Mouse (Mus musculus): ENCODE measurements around the gene Btg4. TPM values are rescaled to one million over a fixed set of nuclear protein-coding genes. Genes with fewer than 3 reads are reported as not detected.

The Btg4 gene
- not detected in 2 replicates for polyA plus RNA-seq (2016; fragmentation: Nextera tagmentation; extraction: Ambion mirVana)

GRCm38 (mm10) chr9:51060601-51061000, at the start of gene Btg4:
Btg4 (plus strand) TSS chr9:51060901.
- H3K27me3 ChIP-seq = no peaks in the 10 kb centered on the region
- WGBS = 87% methylated on average over 2 of the region's 2 CpGs
- H3K9ac ChIP-seq = no peak within 1 kb of the TSS
- H3K27ac ChIP-seq = no peak within 1 kb of the TSS
- no peaks in the 10 kb centered on the region for H3K4me1 ChIP-seq
- no peaks in the 10 kb centered on the region for H3K36me3 ChIP-seq
- no peak within 1 kb of the TSS for H3K4me3 ChIP-seq
- no peaks in the 10 kb centered on the region for H3K9me3 ChIP-seq
- no peak within 1 kb of the TSS for H3K4me2 ChIP-seq (replicated peaks)
- ATAC-seq (ENCODE audit: insufficient number of reproducible peaks, insufficient read depth, low FRiP score, low TSS enrichment) = no peak

DNA sequence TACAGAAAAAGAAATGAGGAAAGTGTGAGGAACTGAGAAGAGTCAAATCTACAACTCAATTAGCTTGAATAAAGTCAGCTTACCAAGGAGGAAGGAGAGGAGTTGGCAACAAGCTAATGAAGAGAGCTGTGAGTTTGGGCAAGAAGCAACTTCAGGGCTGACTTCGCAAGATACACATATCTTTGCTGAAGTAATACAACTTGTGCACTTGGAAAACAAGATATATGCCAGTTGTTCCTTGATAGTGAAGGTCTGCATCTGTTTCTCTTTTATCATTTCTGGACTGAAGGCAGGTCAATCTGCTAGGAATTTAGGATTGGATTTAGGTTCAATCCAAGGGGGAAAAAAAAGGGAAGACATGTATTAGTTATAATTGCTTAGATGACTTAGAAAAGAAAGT, 47.1 kb upstream of the Btg4 start:
- 89% methylated on average over 1 of the region's 1 CpGs for WGBS
- H3K27ac ChIP-seq = no peak overlapping the region
- no peak overlapping the region for H3K4me2 ChIP-seq (replicated peaks)
- no peak overlapping the region for H3K4me3 ChIP-seq
- H3K9me3 ChIP-seq = no peaks in the 10 kb centered on the region
- no peaks in the 10 kb centered on the region for H3K27me3 ChIP-seq
- no peak for ATAC-seq (ENCODE audit: insufficient number of reproducible peaks, insufficient read depth, low FRiP score, low TSS enrichment)
- no peak overlapping the region for H3K9ac ChIP-seq
- no peaks in the 10 kb centered on the region for H3K4me1 ChIP-seq
- no peaks in the 10 kb centered on the region for H3K36me3 ChIP-seq

GRCm38 (mm10) chr9:51015732-51016131, 45.0 kb upstream of the Btg4 start:
- WGBS = 62% methylated on average over 4 of the region's 4 CpGs
- ATAC-seq (ENCODE audit: insufficient number of reproducible peaks, insufficient read depth, low FRiP score, low TSS enrichment) = no peak
- Histone ChIP-seq H3K27ac (no peak overlapping the region), H3K36me3 (no peaks in the 10 kb centered on the region), H3K4me3 (no peak overlapping the region), H3K4me2 (replicated peaks) (no peak overlapping the region), H3K27me3 (no peaks in the 10 kb centered on the region), H3K9ac (no peak overlapping the region), H3K9me3 (no peaks in the 10 kb centered on the region), H3K4me1 (no peaks in the 10 kb centered on the region)

- 76% methylated on average over 7 of the region's 7 CpGs for WGBS
- no peak overlapping the region for H3K4me3 ChIP-seq
- no peak for ATAC-seq (ENCODE audit: insufficient number of reproducible peaks, insufficient read depth, low FRiP score, low TSS enrichment)
- H3K27me3 ChIP-seq = no peaks in the 10 kb centered on the region
- no peak overlapping the region for H3K4me2 ChIP-seq (replicated peaks)
- no peaks in the 10 kb centered on the region for H3K36me3 ChIP-seq
- H3K4me1 ChIP-seq = no peaks in the 10 kb centered on the region
- H3K9ac ChIP-seq = no peak overlapping the region
- no peak overlapping the region for H3K27ac ChIP-seq
- H3K9me3 ChIP-seq = no peaks in the 10 kb centered on the region
These were observed 41.0 kb upstream of the Btg4 start for GRCm38 (mm10) chr9:51019670-51020069.

- WGBS = 70% methylated on average over 3 of the region's 3 CpGs
- H3K4me1 ChIP-seq = no peaks in the 10 kb centered on the region
These were observed 40.4 kb upstream of the Btg4 start for GRCm38 (mm10) chr9:51020351-51020750.

DNA sequence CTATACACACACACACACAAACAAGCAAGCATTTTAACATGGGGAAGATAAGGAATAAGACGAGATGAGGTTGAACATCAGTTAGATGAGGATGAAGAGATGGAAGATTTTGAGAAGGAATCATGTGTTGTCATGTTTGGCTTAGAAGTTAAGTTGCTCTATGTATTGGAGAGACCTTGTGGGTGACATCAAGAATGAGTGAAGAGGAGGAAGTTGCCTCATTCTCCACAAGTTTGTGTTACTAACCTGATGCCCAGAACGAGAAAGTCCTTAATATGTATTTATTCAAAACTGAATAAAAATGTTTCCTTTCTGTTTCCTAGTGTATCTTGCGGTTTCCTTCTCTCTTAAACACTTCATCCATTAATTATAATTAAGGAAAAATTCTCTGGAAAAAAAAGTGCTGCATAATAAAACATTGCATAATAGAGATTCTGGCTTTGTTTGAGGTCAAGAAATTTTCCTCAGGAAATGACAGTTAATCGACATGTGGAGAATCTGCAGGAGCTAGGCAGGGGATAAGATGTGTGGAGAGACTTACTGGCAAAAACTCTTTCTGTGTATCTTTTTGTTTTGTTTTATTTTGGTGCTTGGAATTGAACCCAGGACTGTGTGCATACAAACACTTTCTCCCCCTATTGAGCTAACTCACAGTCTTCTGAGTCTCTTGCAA, 39.4 kb upstream of the Btg4 start:
- H3K4me3 ChIP-seq = no peak overlapping the region
- no peaks in the 10 kb centered on the region for H3K36me3 ChIP-seq
- H3K27ac ChIP-seq = no peak overlapping the region
- H3K9me3 ChIP-seq = no peaks in the 10 kb centered on the region
- H3K4me1 ChIP-seq = no peaks in the 10 kb centered on the region
- no peak overlapping the region for H3K9ac ChIP-seq
- WGBS = 86% methylated on average over 4 of the region's 4 CpGs
- no peak overlapping the region for H3K4me2 ChIP-seq (replicated peaks)
- H3K27me3 ChIP-seq = no peaks in the 10 kb centered on the region
- ATAC-seq (ENCODE audit: insufficient number of reproducible peaks, insufficient read depth, low FRiP score, low TSS enrichment) = no peak

More at GRCm38 (mm10) chr9:51020351-51020750, 40.4 kb upstream of the Btg4 start:
- no peak overlapping the region for H3K4me2 ChIP-seq (replicated peaks)
- H3K36me3 ChIP-seq = no peaks in the 10 kb centered on the region
- no peak overlapping the region for H3K27ac ChIP-seq
- no peak overlapping the region for H3K9ac ChIP-seq
- ATAC-seq (ENCODE audit: insufficient number of reproducible peaks, insufficient read depth, low FRiP score, low TSS enrichment) = no peak
- H3K9me3 ChIP-seq = no peaks in the 10 kb centered on the region
- no peaks in the 10 kb centered on the region for H3K27me3 ChIP-seq
- H3K4me3 ChIP-seq = no peak overlapping the region

DNA sequence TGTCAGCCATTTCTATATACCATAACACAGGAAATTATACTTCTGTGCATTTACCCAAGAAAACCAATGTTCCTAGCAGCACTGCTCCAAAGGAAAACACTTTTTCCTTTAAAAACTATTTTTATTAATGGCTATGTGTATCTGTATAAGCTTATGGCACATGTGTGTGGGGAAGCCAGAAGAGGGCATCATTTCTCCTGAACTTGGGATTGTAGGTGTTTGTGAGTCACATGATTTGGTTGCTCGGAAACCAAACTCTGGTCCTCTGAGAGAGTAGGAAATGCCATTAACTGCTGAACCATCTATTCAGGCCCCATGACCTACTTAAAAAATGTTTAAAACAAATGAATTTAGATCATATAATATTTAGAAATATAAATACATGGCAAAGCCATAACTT, 33.7 kb upstream of the Btg4 start:
- 77% methylated on average over 1 of the region's 1 CpGs for WGBS
- Histone ChIP-seq H3K9ac (no peak overlapping the region), H3K27me3 (no peaks in the 10 kb centered on the region), H3K27ac (no peak overlapping the region), H3K4me3 (no peak overlapping the region), H3K4me1 (no peaks in the 10 kb centered on the region), H3K4me2 (replicated peaks) (no peak overlapping the region), H3K9me3 (no peaks in the 10 kb centered on the region), H3K36me3 (no peaks in the 10 kb centered on the region)
- ATAC-seq (ENCODE audit: insufficient number of reproducible peaks, insufficient read depth, low FRiP score, low TSS enrichment) = no peak

- ATAC-seq (ENCODE audit: insufficient number of reproducible peaks, insufficient read depth, low FRiP score, low TSS enrichment) = no peak
- WGBS = 48% methylated on average over 1 of the region's 1 CpGs
- Histone ChIP-seq H3K4me1 (no peaks in the 10 kb centered on the region), H3K27me3 (no peaks in the 10 kb centered on the region), H3K9me3 (no peaks in the 10 kb centered on the region), H3K27ac (no peak overlapping the region), H3K9ac (no peak overlapping the region), H3K36me3 (no peaks in the 10 kb centered on the region), H3K4me3 (no peak overlapping the region), H3K4me2 (replicated peaks) (no peak overlapping the region)
These were observed 30.6 kb upstream of the Btg4 start for GRCm38 (mm10) chr9:51030147-51030546.

DNA sequence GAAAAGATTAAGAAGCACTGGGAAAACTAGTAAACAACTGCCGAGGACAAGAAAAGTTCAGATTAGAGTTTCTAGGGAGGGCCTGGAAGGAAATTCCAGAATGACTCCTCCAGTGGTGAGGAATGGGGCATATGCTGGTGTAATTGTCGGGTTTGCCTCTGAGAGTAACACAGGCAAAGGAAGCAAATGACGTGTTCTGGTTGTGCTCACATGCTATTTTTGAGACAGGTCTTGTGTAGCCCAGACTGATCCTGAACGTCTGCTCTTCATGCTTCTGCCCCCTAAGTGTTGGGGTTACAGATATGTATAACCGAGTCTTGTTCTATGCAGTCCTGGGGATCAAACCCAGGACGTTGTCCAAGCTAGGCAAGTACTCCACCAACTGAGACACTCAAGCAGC, 29.1 kb upstream of the Btg4 start:
- Histone ChIP-seq H3K9ac (no peak overlapping the region), H3K4me1 (no peaks in the 10 kb centered on the region), H3K27ac (no peak overlapping the region), H3K4me3 (no peak overlapping the region), H3K36me3 (no peaks in the 10 kb centered on the region), H3K27me3 (no peaks in the 10 kb centered on the region), H3K9me3 (no peaks in the 10 kb centered on the region), H3K4me2 (replicated peaks) (no peak overlapping the region)
- ATAC-seq (ENCODE audit: insufficient number of reproducible peaks, insufficient read depth, low FRiP score, low TSS enrichment) = no peak
- 62% methylated on average over 6 of the region's 6 CpGs for WGBS

DNA sequence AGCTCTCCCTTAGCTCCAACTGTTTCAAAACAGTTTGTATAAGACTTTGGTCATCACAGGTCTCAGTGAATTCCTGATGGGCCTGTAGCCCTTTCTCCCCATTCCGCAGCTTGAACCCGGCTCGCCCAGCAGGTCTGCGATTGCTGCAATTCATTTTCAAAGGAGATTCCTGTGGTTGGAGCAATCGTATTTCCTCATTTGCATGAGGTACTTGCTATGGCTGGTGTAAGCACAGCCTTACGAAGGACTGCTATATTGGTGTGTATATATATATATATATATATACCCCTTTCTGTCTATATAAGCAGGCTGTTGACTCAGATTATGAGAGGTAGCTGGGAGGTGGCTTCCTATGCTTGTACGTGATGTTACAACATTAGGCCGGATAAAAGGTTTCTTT, 28.4 kb upstream of the Btg4 start:
- Histone ChIP-seq H3K4me3 (no peak overlapping the region), H3K9me3 (no peaks in the 10 kb centered on the region), H3K27me3 (no peaks in the 10 kb centered on the region), H3K4me2 (replicated peaks) (no peak overlapping the region), H3K27ac (no peak overlapping the region), H3K36me3 (no peaks in the 10 kb centered on the region), H3K4me1 (no peaks in the 10 kb centered on the region), H3K9ac (no peak overlapping the region)
- ATAC-seq (ENCODE audit: insufficient number of reproducible peaks, insufficient read depth, low FRiP score, low TSS enrichment) = no peak
- WGBS = 66% methylated on average over 8 of the region's 8 CpGs

- no peak for ATAC-seq (ENCODE audit: insufficient number of reproducible peaks, insufficient read depth, low FRiP score, low TSS enrichment)
- no peak overlapping the region for H3K4me2 ChIP-seq (replicated peaks)
- no peaks in the 10 kb centered on the region for H3K36me3 ChIP-seq
- H3K9ac ChIP-seq = no peak overlapping the region
- H3K4me3 ChIP-seq = no peak overlapping the region
- WGBS = 73% methylated on average over 3 of the region's 3 CpGs
- H3K4me1 ChIP-seq = no peaks in the 10 kb centered on the region
- no peak overlapping the region for H3K27ac ChIP-seq
- no peaks in the 10 kb centered on the region for H3K27me3 ChIP-seq
- H3K9me3 ChIP-seq = no peaks in the 10 kb centered on the region
These were observed 27.7 kb upstream of the Btg4 start for GRCm38 (mm10) chr9:51032785-51033529.

GRCm38 (mm10) chr9:51041491-51041980, 19.2 kb upstream of the Btg4 start:
- H3K4me3 ChIP-seq = no peak overlapping the region
- H3K36me3 ChIP-seq = no peaks in the 10 kb centered on the region
- H3K27me3 ChIP-seq = no peaks in the 10 kb centered on the region
- no peak for ATAC-seq (ENCODE audit: insufficient number of reproducible peaks, insufficient read depth, low FRiP score, low TSS enrichment)
- H3K9ac ChIP-seq = no peak overlapping the region
- no peak overlapping the region for H3K4me2 ChIP-seq (replicated peaks)
- H3K9me3 ChIP-seq = no peaks in the 10 kb centered on the region
- H3K4me1 ChIP-seq = no peaks in the 10 kb centered on the region
- 89% methylated on average over 7 of the region's 7 CpGs for WGBS
- H3K27ac ChIP-seq = no peak overlapping the region

Data from embryonic facial prominence, embryonic 12.5 days (tissue).